Mouse (Mus musculus) MEL (cell line): ENCODE measurements at regions not wholly inside any gene's neighbourhood (a gene's known extent, or its start where the extent isn't known, plus 50 kb on each side); places are given as distances from the start of the nearest gene placed in this dataset.

Experiments
- DNase-seq: peaks from one replicate; pipeline ENCODE4 v3.0.0; 2011; ENCODE audit warnings: low read depth, low spot score
- H3K27ac ChIP-seq: 2 replicates; pipeline ENCODE4 v1.5.1; 2012; ENCODE audit warnings: low read depth, mild to moderate bottlenecking, control low read depth, low read length, moderate library complexity; ENCODE audit not compliant: control insufficient read depth
- H3K27me3 ChIP-seq, 2 experiments: fragments of 150-350 bp in 1 of 2; sonication (generic) in 1 of 2; 2 replicates each; pipeline ENCODE4 v1.6.1; 2012; ENCODE audit warnings: low read length in 2 of 2, mild to moderate bottlenecking in 2 of 2, improper control_type of control experiment in 1 of 2, moderate library complexity in 1 of 2; ENCODE audit not compliant: insufficient read depth in 2 of 2, control insufficient read depth in 1 of 2
- H3K36me3 ChIP-seq, 2 experiments: 2 replicates each; pipeline ENCODE4 v1.6.1; 2012 to 2014; ENCODE audit warnings: low read length in 2 of 2, improper control_type of control experiment in 1 of 2, inconsistent platforms in 1 of 2, mild to moderate bottlenecking in 1 of 2; ENCODE audit not compliant: insufficient read depth in 2 of 2, control insufficient read depth in 1 of 2
- H3K4me1 ChIP-seq, 2 experiments: fragments of 150-350 bp in 1 of 2; sonication (generic) in 1 of 2; 2 replicates each; pipeline ENCODE4 v1.6.1; 2012; ENCODE audit warnings: low read length in 2 of 2, improper control_type of control experiment in 1 of 2, mild to moderate bottlenecking in 1 of 2; ENCODE audit not compliant: insufficient read depth in 2 of 2, control insufficient read depth in 1 of 2
- H3K4me3 ChIP-seq, 2 experiments: fragments of 150-350 bp in 1 of 2; sonication (generic) in 1 of 2; 2 replicates each; pipeline ENCODE4 v1.5.1; 2012; ENCODE audit warnings: low read depth in 2 of 2, low read length in 2 of 2, mild to moderate bottlenecking in 2 of 2, moderate library complexity in 2 of 2, control low read depth in 1 of 2, improper control_type of control experiment in 1 of 2; ENCODE audit not compliant: control insufficient read depth in 1 of 2, insufficient read depth in 1 of 2
- H3K79me2 ChIP-seq: 2 replicates; pipeline ENCODE4 v1.6.1; 2012; ENCODE audit warnings: mild to moderate bottlenecking, low read length, moderate library complexity; ENCODE audit not compliant: control insufficient read depth, poor library complexity, insufficient read depth
- H3K9ac ChIP-seq: 2 replicates; pipeline ENCODE4 v1.6.1; 2012; ENCODE audit warnings: low read depth, mild to moderate bottlenecking, control low read depth, low read length, moderate library complexity; ENCODE audit not compliant: control insufficient read depth, poor library complexity, severe bottlenecking
- H3K9me3 ChIP-seq: fragments of 150-350 bp; sonication (generic); replicated peaks from 2 replicates; pipeline ENCODE4 v1.6.1; 2012; ENCODE audit warnings: mild to moderate bottlenecking, low read length, improper control_type of control experiment, moderate library complexity; ENCODE audit not compliant: insufficient read depth
- BHLHE40 ChIP-seq: IDR thresholded peaks from 2 replicates; pipeline ENCODE4 v1.6.1; 2012; ENCODE audit warnings: low read depth, mild to moderate bottlenecking, inconsistent platforms, low read length, improper control_type of control experiment, borderline replicate concordance
- CHD1 ChIP-seq: IDR thresholded peaks from 2 replicates; pipeline ENCODE4 v1.6.1; 2012; ENCODE audit warnings: low read depth, mild to moderate bottlenecking, inconsistent platforms, low read length, improper control_type of control experiment
- CHD2 ChIP-seq: IDR thresholded peaks from 2 replicates; pipeline ENCODE4 v1.6.1; 2011; ENCODE audit warnings: low read length, improper control_type of control experiment
- CTCF ChIP-seq, 3 experiments: IDR thresholded peaks in 2 of 3; conservative IDR thresholded peaks in 1 of 3; 2 replicates each; pipeline ENCODE4 v1.5.1; 2011 to 2012; ENCODE audit warnings: low read length in 3 of 3, low read depth in 2 of 3, mild to moderate bottlenecking in 2 of 3, improper control_type of control experiment in 1 of 3, inconsistent platforms in 1 of 3, mixed read lengths in 1 of 3, moderate library complexity in 1 of 3; ENCODE audit not compliant: control insufficient read depth in 1 of 3, insufficient read depth in 1 of 3, poor library complexity in 1 of 3, severe bottlenecking in 1 of 3
- EP300 ChIP-seq, 2 experiments: IDR thresholded peaks; 2 replicates each; pipeline ENCODE4 v1.6.1; 2011; ENCODE audit warnings: improper control_type of control experiment in 2 of 2, low read length in 2 of 2, low read depth in 1 of 2, mild to moderate bottlenecking in 1 of 2
- ETS1 ChIP-seq: IDR thresholded peaks from 2 replicates; pipeline ENCODE4 v1.6.1; 2012; ENCODE audit warnings: low read depth, mild to moderate bottlenecking, inconsistent platforms, low read length, improper control_type of control experiment, moderate library complexity
- GABPA ChIP-seq: IDR thresholded peaks from 2 replicates; pipeline ENCODE4 v1.6.1; 2012; ENCODE audit warnings: low read depth, mild to moderate bottlenecking, inconsistent platforms, low read length, improper control_type of control experiment, moderate library complexity
- HCFC1 ChIP-seq: IDR thresholded peaks from 2 replicates; pipeline ENCODE4 v1.6.1; 2012; ENCODE audit warnings: low read depth, mild to moderate bottlenecking, inconsistent platforms, low read length, improper control_type of control experiment, moderate library complexity
- JUND ChIP-seq: IDR thresholded peaks from 2 replicates; pipeline ENCODE4 v1.6.1; 2011; ENCODE audit warnings: low read depth, mild to moderate bottlenecking, improper control_type of control experiment, low read length
- KAT2A ChIP-seq: conservative IDR thresholded peaks from 2 replicates; pipeline ENCODE4 v1.6.1; 2012; ENCODE audit warnings: low read depth, low read length, improper control_type of control experiment, inconsistent platforms
- MAFK ChIP-seq: IDR thresholded peaks from 2 replicates; pipeline ENCODE4 v1.6.1; 2011; ENCODE audit warnings: low read depth, mild to moderate bottlenecking, low read length, improper control_type of control experiment, borderline replicate concordance
- MAZ ChIP-seq: IDR thresholded peaks from 2 replicates; pipeline ENCODE4 v1.6.1; 2012; ENCODE audit warnings: low read depth, mild to moderate bottlenecking, inconsistent platforms, low read length, improper control_type of control experiment
- MEF2A ChIP-seq: IDR thresholded peaks from 2 replicates; pipeline ENCODE4 v1.6.1; 2014; ENCODE audit warnings: low read depth, mild to moderate bottlenecking, inconsistent platforms, low read length, improper control_type of control experiment; ENCODE audit not compliant: poor library complexity, insufficient replicate concordance, severe bottlenecking; ENCODE audit errors: extremely low read depth
- MXI1 ChIP-seq: IDR thresholded peaks from 2 replicates; pipeline ENCODE4 v1.6.1; 2011; ENCODE audit warnings: mild to moderate bottlenecking, low read depth, low read length, improper control_type of control experiment
- MYC ChIP-seq: IDR thresholded peaks from 2 replicates; pipeline ENCODE4 v1.6.1; 2011; ENCODE audit warnings: low read depth, mild to moderate bottlenecking, low read length, improper control_type of control experiment, moderate library complexity
- NRF1 ChIP-seq: IDR thresholded peaks from 2 replicates; pipeline ENCODE4 v1.6.1; 2014; ENCODE audit warnings: low read depth, mild to moderate bottlenecking, inconsistent platforms, low read length, improper control_type of control experiment, moderate library complexity; ENCODE audit not compliant: poor library complexity, insufficient read depth, severe bottlenecking
- POLR2A ChIP-seq, 2 experiments: IDR thresholded peaks; 2 replicates each; pipeline ENCODE4 v1.6.1; 2011 to 2012; ENCODE audit warnings: low read length in 2 of 2, mild to moderate bottlenecking in 2 of 2, control low read depth in 1 of 2, improper control_type of control experiment in 1 of 2, low read depth in 1 of 2, moderate library complexity in 1 of 2; ENCODE audit not compliant: control insufficient read depth in 1 of 2, insufficient read depth in 1 of 2, poor library complexity in 1 of 2
- POLR2AphosphoS2 ChIP-seq: IDR thresholded peaks from 2 replicates; pipeline ENCODE4 v1.6.1; 2011; ENCODE audit warnings: low read length, improper control_type of control experiment
- RCOR1 ChIP-seq: IDR thresholded peaks from 2 replicates; pipeline ENCODE4 v1.6.1; 2012; ENCODE audit warnings: low read depth, mild to moderate bottlenecking, inconsistent platforms, low read length, improper control_type of control experiment
- SMC3 ChIP-seq: IDR thresholded peaks from 2 replicates; pipeline ENCODE4 v1.6.1; 2011; ENCODE audit warnings: low read depth, low read length, improper control_type of control experiment
- TAL1 ChIP-seq: IDR thresholded peaks from 2 replicates; pipeline ENCODE4 v1.6.1; 2012; ENCODE audit warnings: mild to moderate bottlenecking, inconsistent platforms, low read length, moderate library complexity, mixed read lengths
- TBP ChIP-seq: IDR thresholded peaks from 2 replicates; pipeline ENCODE4 v1.8.0; 2011; ENCODE audit warnings: low read depth, low read length, improper control_type of control experiment
- USF1 ChIP-seq: IDR thresholded peaks from 2 replicates; pipeline ENCODE4 v1.6.1; 2014; ENCODE audit warnings: low read depth, mild to moderate bottlenecking, inconsistent platforms, low read length, improper control_type of control experiment, moderate library complexity
- USF2 ChIP-seq, 2 experiments: IDR thresholded peaks; 2 replicates each; pipeline ENCODE4 v1.6.1; 2011 to 2012; ENCODE audit warnings: improper control_type of control experiment in 2 of 2, low read length in 2 of 2, borderline replicate concordance in 1 of 2, inconsistent platforms in 1 of 2, low read depth in 1 of 2, mild to moderate bottlenecking in 1 of 2; ENCODE audit not compliant: insufficient read depth in 1 of 2
- ZKSCAN1 ChIP-seq: IDR thresholded peaks from 2 replicates; pipeline ENCODE4 v1.6.1; 2012; ENCODE audit warnings: low read depth, mild to moderate bottlenecking, inconsistent platforms, low read length, improper control_type of control experiment, moderate library complexity
- ZMIZ1 ChIP-seq: IDR thresholded peaks from 2 replicates; pipeline ENCODE4 v1.6.1; 2012; ENCODE audit warnings: low read depth, mild to moderate bottlenecking, inconsistent platforms, low read length, improper control_type of control experiment, moderate library complexity

DNA sequence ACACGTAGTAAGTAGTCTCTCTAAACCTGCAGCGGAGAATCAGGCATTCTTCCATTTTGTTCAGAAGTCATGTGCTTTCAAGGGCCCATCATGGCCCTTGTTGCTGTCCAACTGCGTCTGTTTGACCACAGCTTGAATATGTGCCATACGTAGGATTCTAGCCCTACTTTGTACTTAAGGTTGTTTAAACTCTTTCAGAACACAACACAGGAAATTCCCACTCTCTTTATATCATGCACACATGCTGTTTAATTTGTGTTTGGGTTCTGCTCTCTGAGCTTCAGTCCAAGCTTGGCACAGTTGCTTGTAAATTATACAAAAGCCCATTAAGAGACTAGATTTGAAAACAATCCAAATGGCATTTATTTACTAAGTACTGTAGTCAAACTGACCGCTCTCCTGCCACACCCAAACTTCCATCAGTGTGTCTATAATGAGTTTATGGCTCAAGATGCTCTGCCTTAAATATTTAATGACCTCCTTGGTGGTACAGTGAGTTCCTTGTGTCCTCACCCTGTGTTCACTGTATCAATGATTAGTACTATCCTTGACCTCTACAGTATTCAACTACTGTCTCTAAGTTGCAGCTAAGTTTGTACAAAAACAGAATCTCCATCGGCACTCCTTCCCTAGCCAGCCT is 76.4 kb upstream of the 4933415F23Rik start:
- Histone ChIP-seq H3K4me1 (no peaks in the 10 kb centered on the region), H3K27me3 (no peaks in the 10 kb centered on the region), H3K27ac (no peak overlapping the region), H3K4me3 (no peak overlapping the region), H3K36me3 (no peaks in the 10 kb centered on the region), H3K9me3 (no peaks in the 10 kb centered on the region), H3K9ac (no peak overlapping the region), H3K79me2 (no peaks in the 10 kb centered on the region)
- no peak for TF ChIP-seq BHLHE40
- TF ChIP-seq JUND = no peak
- TF ChIP-seq GABPA = no peak
- no peak for TF ChIP-seq RCOR1
- no peak for TF ChIP-seq CHD1
- TF ChIP-seq USF1 = no peak
- TF ChIP-seq HCFC1 = no peak
- TF ChIP-seq POLR2A (IDR thresholded peaks at IDR 0.05; ENCODE audit: control insufficient read depth in 1 of 2, insufficient read depth in 1 of 2, low read depth in 1 of 2, low read length in 2 of 2, poor library complexity in 1 of 2) = no peak
- TF ChIP-seq CTCF (IDR thresholded peaks at IDR 0.05 in 2 of 3, conservative IDR thresholded peaks at IDR 0.05 in 1 of 3; ENCODE audit: control insufficient read depth in 1 of 3, insufficient read depth in 1 of 3, low read depth in 2 of 3, low read length in 3 of 3, poor library complexity in 1 of 3, severe bottlenecking in 1 of 3) = no peak
- no peak for TF ChIP-seq TBP
- no peak for TF ChIP-seq KAT2A
- no peak for TF ChIP-seq ZMIZ1
- no peak for TF ChIP-seq MXI1
- TF ChIP-seq POLR2AphosphoS2 = no peak
- no peak for TF ChIP-seq ZKSCAN1
- TF ChIP-seq MYC = no peak
- TF ChIP-seq MAFK = no peak
- no peak for TF ChIP-seq NRF1
- TF ChIP-seq ETS1 = no peak
- no peak for TF ChIP-seq CHD2
- no peak for DNase-seq

DNA sequence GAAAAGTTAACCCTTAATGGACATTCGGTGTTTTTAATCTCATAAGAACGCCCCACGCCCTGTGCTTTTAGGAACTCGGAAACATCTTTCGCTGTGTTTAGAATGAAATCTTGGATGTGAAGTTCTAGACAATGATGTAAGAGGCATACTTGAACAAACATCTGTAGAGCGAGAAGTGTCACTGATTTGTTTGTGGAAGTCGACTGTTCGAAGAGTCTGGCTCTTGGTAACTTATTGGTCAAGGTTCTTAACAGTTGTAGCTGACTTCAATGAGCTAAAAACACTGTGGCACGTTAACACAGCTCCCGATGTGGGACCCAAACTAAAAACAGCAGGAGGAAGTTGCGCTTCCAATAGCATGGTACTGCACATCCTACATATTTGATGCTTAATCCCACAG is 72.0 kb upstream of the 4933415F23Rik start:
- Histone ChIP-seq H3K4me1 (no peaks in the 10 kb centered on the region), H3K79me2 (no peaks in the 10 kb centered on the region)

More for the DNA sequence above, 72.0 kb upstream of the 4933415F23Rik start:
- TF ChIP-seq MYC = no peak
- no peak for TF ChIP-seq CHD1
- no peak for TF ChIP-seq TAL1
- no peak for TF ChIP-seq ZMIZ1
- no peak for TF ChIP-seq JUND
- no peak for TF ChIP-seq USF2 (IDR thresholded peaks at IDR 0.05; ENCODE audit: borderline replicate concordance in 1 of 2, insufficient read depth in 1 of 2, low read depth in 1 of 2, low read length in 2 of 2)
- TF ChIP-seq MAFK = no peak
- TF ChIP-seq MAZ = no peak
- no peak for TF ChIP-seq SMC3
- no peak for TF ChIP-seq MEF2A
- TF ChIP-seq EP300 (IDR thresholded peaks at IDR 0.05; ENCODE audit: low read depth in 1 of 2, low read length in 2 of 2) = no peak
- TF ChIP-seq CHD2 = no peak
- TF ChIP-seq RCOR1 = no peak
- TF ChIP-seq POLR2AphosphoS2 = no peak
- no peak for TF ChIP-seq ZKSCAN1
- TF ChIP-seq TBP = no peak
- TF ChIP-seq CTCF (IDR thresholded peaks at IDR 0.05 in 2 of 3, conservative IDR thresholded peaks at IDR 0.05 in 1 of 3; ENCODE audit: control insufficient read depth in 1 of 3, insufficient read depth in 1 of 3, low read depth in 2 of 3, low read length in 3 of 3, poor library complexity in 1 of 3, severe bottlenecking in 1 of 3) = no peak
- Histone ChIP-seq H3K36me3 (no peaks in the 10 kb centered on the region), H3K4me3 (no peak overlapping the region), H3K9me3 (no peaks in the 10 kb centered on the region), H3K27me3 (no peaks in the 10 kb centered on the region), H3K27ac (no peak overlapping the region), H3K9ac (no peak overlapping the region)
- no peak for DNase-seq
